Mouse (Mus musculus): ENCODE data around the gene Atp6v1f. TPM values are rescaled to one million over a fixed set of nuclear protein-coding genes. Genes with fewer than 3 reads are reported as not detected.

Gene Atp6v1f
- polyA plus RNA-seq, 1 experiment: 16.6 TPM

DNA sequence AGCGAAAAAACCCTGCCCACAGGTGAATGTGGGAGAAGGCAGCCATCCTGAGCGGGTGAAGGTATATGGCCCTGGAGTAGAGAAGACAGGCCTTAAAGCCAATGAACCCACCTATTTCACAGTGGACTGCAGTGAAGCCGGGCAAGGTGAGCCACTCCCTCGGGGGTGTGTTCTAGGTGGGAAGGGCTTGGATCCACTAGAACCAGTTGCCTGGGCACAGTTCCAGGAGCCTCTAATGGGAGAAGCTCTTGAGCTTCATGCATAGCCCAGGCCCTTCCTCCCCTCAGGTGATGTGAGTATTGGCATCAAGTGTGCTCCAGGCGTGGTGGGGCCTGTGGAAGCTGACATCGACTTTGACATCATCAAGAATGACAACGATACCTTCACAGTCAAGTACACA, 22.2 kb upstream of the Atp6v1f start:
- Histone ChIP-seq H3K36me3 (ENCODE audit: control insufficient read depth) (no peaks in the 10 kb centered on the region), H3K4me1 (ENCODE audit: control insufficient read depth) (no peaks in the 10 kb centered on the region), H3K9me3 (ENCODE audit: control insufficient read depth, low read length) (no peaks in the 10 kb centered on the region), H3K4me3 (replicated peaks) (no peak overlapping the region), H3K27me3 (ENCODE audit: control insufficient read depth) (no peaks in the 10 kb centered on the region)
- no peak for TF ChIP-seq GATA1 (IDR thresholded peaks at IDR 0.05; ENCODE audit: low read length)
- TF ChIP-seq TAL1 (IDR thresholded peaks at IDR 0.05; ENCODE audit: low read length): no peak

DNA sequence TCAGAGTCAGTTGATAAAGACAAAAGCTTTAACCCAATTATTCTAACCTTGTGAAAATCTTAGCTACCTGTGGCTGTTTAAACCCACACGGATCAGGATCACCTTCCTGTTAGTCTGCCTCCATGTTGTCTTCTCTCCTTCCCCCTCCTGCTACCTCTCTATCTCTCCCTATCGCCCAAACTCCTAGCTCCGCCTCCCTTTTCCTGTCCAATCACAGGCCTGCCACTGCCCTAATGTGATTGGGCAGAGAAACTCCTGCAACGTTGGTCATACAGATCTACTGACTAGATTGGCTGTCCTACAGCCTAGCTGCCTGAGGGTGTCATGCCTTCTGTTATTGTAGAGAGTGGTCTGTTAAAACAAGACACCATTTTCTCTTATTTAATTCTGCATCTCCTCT, 17.7 kb upstream of the Atp6v1f start:
- no peak for TF ChIP-seq GATA1 (IDR thresholded peaks at IDR 0.05; ENCODE audit: low read length)
- H3K9me3 ChIP-seq (ENCODE audit: control insufficient read depth, low read length): no peaks in the 10 kb centered on the region
- H3K36me3 ChIP-seq (ENCODE audit: control insufficient read depth): no peaks in the 10 kb centered on the region
- H3K4me1 ChIP-seq (ENCODE audit: control insufficient read depth): no peaks in the 10 kb centered on the region
- no peak overlapping the region for H3K4me3 ChIP-seq (replicated peaks)
- no peaks in the 10 kb centered on the region for H3K27me3 ChIP-seq (ENCODE audit: control insufficient read depth)

DNA sequence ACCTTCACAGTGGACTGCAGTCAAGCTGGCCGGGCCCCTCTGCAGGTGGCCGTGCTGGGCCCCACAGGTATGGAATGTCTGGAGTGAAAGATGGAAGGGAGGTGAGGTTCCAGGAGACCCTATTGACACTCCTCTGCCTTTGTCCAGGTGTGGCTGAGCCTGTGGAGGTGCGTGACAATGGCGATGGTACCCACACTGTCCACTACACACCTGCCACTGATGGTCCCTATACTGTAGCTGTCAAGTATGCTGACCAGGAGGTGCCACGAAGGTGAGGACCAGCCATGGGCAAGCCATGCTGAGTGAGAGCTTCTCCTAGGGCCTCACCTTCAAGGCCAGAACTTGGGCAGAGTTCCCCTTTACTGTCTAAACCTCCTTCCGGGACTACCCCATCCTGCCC, 16.9 kb upstream of the Atp6v1f start:
- H3K4me3 ChIP-seq (replicated peaks): no peak overlapping the region
- no peaks in the 10 kb centered on the region for H3K4me1 ChIP-seq (ENCODE audit: control insufficient read depth)
- H3K27me3 ChIP-seq (ENCODE audit: control insufficient read depth): no peaks in the 10 kb centered on the region
- TF ChIP-seq TAL1 (IDR thresholded peaks at IDR 0.05; ENCODE audit: low read length) (no peak), GATA1 (IDR thresholded peaks at IDR 0.05; ENCODE audit: low read length) (no peak)
- H3K9me3 ChIP-seq (ENCODE audit: control insufficient read depth, low read length): no peaks in the 10 kb centered on the region
- no peaks in the 10 kb centered on the region for H3K36me3 ChIP-seq (ENCODE audit: control insufficient read depth)

- Histone ChIP-seq H3K4me3 (replicated peaks) (no peak overlapping the region), H3K27me3 (ENCODE audit: control insufficient read depth) (no peaks in the 10 kb centered on the region), H3K9me3 (ENCODE audit: control insufficient read depth, low read length) (no peaks in the 10 kb centered on the region), H3K4me1 (ENCODE audit: control insufficient read depth) (no peaks in the 10 kb centered on the region), H3K36me3 (ENCODE audit: control insufficient read depth) (no peaks in the 10 kb centered on the region)
- TF ChIP-seq GATA1 (IDR thresholded peaks at IDR 0.05; ENCODE audit: low read length) (no peak), TAL1 (IDR thresholded peaks at IDR 0.05; ENCODE audit: low read length) (no peak)
These were observed 6.0 kb upstream of the Atp6v1f start for GRCm38 (mm10) chr6:29461502-29461901.

DNA sequence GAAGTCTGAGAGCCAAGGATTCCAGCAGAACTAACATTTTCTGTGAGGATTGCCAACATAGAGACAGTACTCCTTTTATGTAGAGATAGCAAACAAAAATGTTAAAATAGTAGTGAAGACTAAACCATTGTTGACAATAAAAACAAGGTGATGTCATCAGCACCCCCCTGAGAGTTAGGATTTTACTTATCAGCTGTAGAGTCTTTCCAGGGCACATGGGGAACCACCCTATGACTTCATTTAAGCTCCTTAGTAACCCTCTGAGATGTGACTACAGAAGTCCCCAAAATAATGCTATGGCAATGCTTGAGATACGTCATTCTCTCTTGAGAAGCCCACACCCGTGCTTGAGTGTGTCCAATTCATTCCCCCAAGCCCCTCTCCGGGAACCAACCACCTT, 4.1 kb upstream of the Atp6v1f start:
- no peaks in the 10 kb centered on the region for H3K36me3 ChIP-seq (ENCODE audit: control insufficient read depth)
- no peak overlapping the region for H3K4me3 ChIP-seq (replicated peaks)
- H3K4me1 ChIP-seq (ENCODE audit: control insufficient read depth): peaks cover 11% of the 10 kb centered on the region
- no peak for TF ChIP-seq GATA1 (IDR thresholded peaks at IDR 0.05; ENCODE audit: low read length)
- no peak for TF ChIP-seq TAL1 (IDR thresholded peaks at IDR 0.05; ENCODE audit: low read length)
- no peaks in the 10 kb centered on the region for H3K27me3 ChIP-seq (ENCODE audit: control insufficient read depth)
- H3K9me3 ChIP-seq (ENCODE audit: control insufficient read depth, low read length): no peaks in the 10 kb centered on the region

DNA sequence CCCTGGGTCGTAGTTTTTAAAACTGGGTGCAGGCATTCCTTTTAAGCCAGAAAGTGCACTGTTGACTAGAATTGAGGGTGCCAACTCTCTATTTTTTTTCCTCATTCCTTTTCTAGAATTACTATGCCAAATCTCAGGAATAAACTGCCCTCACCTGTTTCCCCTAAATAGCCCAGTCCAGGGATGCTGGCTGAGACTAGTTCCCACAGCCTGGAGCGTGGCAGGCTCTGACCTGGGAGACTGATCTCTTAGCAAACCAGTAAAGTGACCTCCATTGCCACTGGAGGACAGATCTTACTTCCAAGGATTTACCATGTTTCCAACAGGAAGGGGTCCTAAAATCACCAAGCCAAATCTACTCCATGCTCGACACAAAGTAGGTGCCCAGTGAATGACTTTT, 1.3 kb downstream of the Atp6v1f start:
- TF ChIP-seq GATA1 (IDR thresholded peaks at IDR 0.05; ENCODE audit: low read length) (no peak), TAL1 (IDR thresholded peaks at IDR 0.05; ENCODE audit: low read length) (no peak)

DNA sequence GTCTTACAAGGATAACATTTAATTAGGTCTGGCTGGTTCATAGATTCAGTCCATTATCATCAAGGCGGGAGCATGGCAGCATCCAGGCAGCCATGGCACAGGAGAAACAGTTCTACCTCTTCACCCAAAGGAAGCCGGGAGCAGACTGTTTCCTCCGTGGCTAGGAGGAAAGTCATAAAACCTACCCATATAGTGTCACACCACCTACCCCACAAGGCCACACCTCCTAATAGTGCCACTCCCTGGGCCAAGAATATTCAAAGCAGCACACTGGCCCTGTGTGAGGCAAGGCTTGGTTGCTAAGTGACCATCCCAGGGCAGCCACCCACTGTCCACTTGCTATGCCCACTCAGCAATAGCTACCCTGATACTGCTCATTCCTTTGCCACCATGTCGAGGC, 3.6 kb downstream of the Atp6v1f start, which contains the start of gene Atp6v1fnb:
TSS of gene Atp6v1fnb (plus strand) at position 301 of the 400 bp plus-strand sequence.
- peaks cover 37% of the 10 kb centered on the region for H3K4me1 ChIP-seq (ENCODE audit: control insufficient read depth)
- no peak within 1 kb of the TSS for H3K4me3 ChIP-seq (replicated peaks)
- H3K27me3 ChIP-seq (ENCODE audit: control insufficient read depth): peaks cover 9% of the 10 kb centered on the region
- no peaks in the 10 kb centered on the region; the same call in 1 of the 2 replicates for H3K9me3 ChIP-seq (ENCODE audit: control insufficient read depth, low read length)
- TF ChIP-seq GATA1 (IDR thresholded peaks at IDR 0.05; ENCODE audit: low read length) (no peak), TAL1 (IDR thresholded peaks at IDR 0.05; ENCODE audit: low read length) (no peak)
- H3K36me3 ChIP-seq (ENCODE audit: control insufficient read depth): peaks cover 28% of the 10 kb centered on the region

More for the DNA sequence above, 1.3 kb downstream of the Atp6v1f start:
- H3K4me1 ChIP-seq (ENCODE audit: control insufficient read depth): peaks cover 30% of the 10 kb centered on the region
- peak overlapping the region; percentile 91 for H3K4me3 ChIP-seq (replicated peaks)
- H3K27me3 ChIP-seq (ENCODE audit: control insufficient read depth): no peaks in the 10 kb centered on the region
- H3K9me3 ChIP-seq (ENCODE audit: control insufficient read depth, low read length): no peaks in the 10 kb centered on the region; the same call in 1 of the 2 replicates
- H3K36me3 ChIP-seq (ENCODE audit: control insufficient read depth): peaks cover 28% of the 10 kb centered on the region

GRCm38 (mm10) chr6:29473941-29474691, 6.6 kb downstream of the Atp6v1f start:
- Histone ChIP-seq H3K9me3 (ENCODE audit: control insufficient read depth, low read length) (no peaks in the 10 kb centered on the region; the same call in 1 of the 2 replicates), H3K27me3 (ENCODE audit: control insufficient read depth) (peaks cover 18% of the 10 kb centered on the region), H3K4me1 (ENCODE audit: control insufficient read depth) (peaks cover 19% of the 10 kb centered on the region), H3K4me3 (replicated peaks) (peak overlapping the region; percentile 62), H3K36me3 (ENCODE audit: control insufficient read depth) (peaks cover 25% of the 10 kb centered on the region)
- TF ChIP-seq TAL1 (IDR thresholded peaks at IDR 0.05; ENCODE audit: low read length) (no peak), GATA1 (IDR thresholded peaks at IDR 0.05; ENCODE audit: low read length) (no peak)

GRCm38 (mm10) chr6:29474736-29475135, 7.2 kb downstream of the Atp6v1f start:
- Histone ChIP-seq H3K27me3 (ENCODE audit: control insufficient read depth) (peaks cover 18% of the 10 kb centered on the region), H3K9me3 (ENCODE audit: control insufficient read depth, low read length) (no peaks in the 10 kb centered on the region; the same call in 1 of the 2 replicates), H3K4me1 (ENCODE audit: control insufficient read depth) (peaks cover 17% of the 10 kb centered on the region), H3K4me3 (replicated peaks) (no peak overlapping the region), H3K36me3 (ENCODE audit: control insufficient read depth) (peaks cover 23% of the 10 kb centered on the region)
- TF ChIP-seq TAL1 (IDR thresholded peaks at IDR 0.05; ENCODE audit: low read length) (no peak), GATA1 (IDR thresholded peaks at IDR 0.05; ENCODE audit: low read length) (no peak)
